Mouse (Mus musculus): ENCODE measurements around the gene Pla2g4d.

Gene Pla2g4d

DNA sequence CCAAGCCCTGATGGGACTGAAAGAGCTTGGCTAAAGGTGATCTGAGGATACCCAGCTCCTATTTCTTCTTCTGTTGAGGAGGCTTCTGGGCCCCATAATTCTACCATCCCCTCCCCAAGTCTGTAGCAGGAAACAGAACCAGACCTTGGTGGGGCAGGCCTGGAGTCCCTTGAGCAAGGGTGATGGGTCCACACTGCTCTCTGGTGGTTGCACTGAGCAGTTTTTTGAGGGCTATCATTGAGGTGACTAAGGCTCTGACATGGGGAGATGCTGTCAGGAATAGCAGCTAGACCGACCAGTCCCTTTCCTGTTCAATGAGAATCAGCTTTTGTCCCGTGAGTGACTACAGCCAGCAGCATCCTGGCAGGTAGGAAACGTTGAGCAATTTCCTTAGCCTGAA is 7.8 kb downstream of the Pla2g4d start:
- no peak for TF ChIP-seq GATA4 (IDR thresholded peaks at IDR 0.05; ENCODE audit: insufficient replicate concordance, low read length)

GRCm38 (mm10) chr2:120279961-120280360 is 9.0 kb downstream of the Pla2g4d start:
- no peak for TF ChIP-seq GATA4 (IDR thresholded peaks at IDR 0.05; ENCODE audit: insufficient replicate concordance, low read length)

DNA sequence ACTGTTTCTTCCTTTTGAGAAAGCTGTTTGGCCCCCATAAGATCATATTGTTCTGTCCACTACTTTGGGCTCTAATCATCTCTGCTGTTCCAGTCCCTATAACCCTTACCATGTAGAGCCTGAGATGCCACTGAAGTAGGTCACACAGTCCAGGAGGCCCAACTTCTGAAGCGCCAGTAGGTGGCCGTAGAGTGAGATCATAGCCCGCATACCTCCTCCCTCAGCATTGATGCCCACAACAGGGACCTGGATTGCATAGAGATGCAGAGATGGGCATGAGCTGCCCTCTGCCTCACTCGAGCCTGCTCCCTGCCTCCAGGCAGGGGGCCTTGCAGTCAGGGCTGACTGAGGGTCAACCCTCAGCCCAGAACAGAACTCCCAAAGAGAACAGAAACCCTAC is 12.0 kb downstream of the Pla2g4d start:
- no peak for TF ChIP-seq GATA4 (IDR thresholded peaks at IDR 0.05; ENCODE audit: insufficient replicate concordance, low read length)

DNA sequence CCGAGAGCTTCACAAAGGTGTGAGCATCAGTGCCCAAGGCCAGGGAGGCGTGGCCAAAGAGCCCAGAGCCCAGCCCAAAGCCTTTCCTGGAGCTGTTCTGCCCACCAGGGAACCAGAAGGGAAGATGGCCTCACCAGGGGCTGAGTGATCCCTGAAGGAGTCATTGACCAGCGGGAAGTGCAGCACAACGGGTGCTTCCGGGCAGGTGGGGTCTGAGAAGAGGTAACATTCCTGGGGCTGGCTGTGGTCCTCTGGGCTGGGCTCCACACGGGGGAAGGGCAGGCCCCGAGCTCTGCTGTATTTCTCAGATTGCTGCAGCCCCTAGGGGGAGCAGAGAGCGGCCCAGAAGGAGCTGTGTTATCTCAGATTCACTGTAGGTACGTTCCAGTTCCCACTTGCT is 20.4 kb downstream of the Pla2g4d start:
- no peak for TF ChIP-seq GATA4 (IDR thresholded peaks at IDR 0.05; ENCODE audit: insufficient replicate concordance, low read length)

- no peak for TF ChIP-seq GATA4 (IDR thresholded peaks at IDR 0.05; ENCODE audit: insufficient replicate concordance, low read length)
These were observed 23.5 kb downstream of the Pla2g4d start for GRCm38 (mm10) chr2:120265523-120265922.

DNA sequence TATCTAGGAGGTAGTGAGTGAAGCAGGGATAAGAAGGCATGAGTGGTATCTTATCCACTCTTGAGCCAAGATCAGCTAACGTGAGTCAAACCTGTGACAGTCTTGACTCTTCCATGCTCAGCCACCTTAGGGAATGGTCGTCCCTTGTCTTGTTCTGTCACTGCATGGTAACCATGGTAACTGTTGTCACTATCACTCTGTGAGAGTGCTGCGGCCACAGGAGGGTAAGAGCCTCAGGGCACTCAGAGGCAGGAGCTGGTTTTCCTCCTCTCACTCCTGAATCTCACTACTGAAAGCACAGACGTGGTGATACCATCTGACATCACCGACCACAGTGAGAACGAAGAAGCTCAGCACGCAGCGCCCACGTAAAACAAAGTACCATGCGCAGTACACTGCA is 24.1 kb downstream of the Pla2g4d start:
- TF ChIP-seq GATA4 (IDR thresholded peaks at IDR 0.05; ENCODE audit: insufficient replicate concordance, low read length), result no peak

DNA sequence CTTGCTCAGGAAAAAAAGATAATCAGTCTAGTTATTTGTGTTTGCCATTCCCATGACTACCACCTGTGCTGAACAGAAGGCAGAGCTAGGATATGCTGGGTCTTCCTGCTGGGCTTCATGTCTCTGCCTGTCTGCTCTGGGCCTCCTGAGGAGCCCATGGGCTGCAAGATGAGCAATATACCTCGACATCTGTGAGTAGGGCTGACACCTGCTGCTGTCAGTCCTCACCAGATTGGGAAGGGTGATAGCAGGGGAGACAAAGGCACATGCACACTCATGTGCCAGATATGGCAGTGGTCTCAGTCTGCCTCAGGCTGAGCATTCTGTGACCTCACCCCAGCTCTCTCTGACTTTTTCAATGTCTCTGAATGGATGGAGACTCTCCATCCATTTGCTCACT is 26.1 kb downstream of the Pla2g4d start:
- no peak for TF ChIP-seq GATA4 (IDR thresholded peaks at IDR 0.05; ENCODE audit: insufficient replicate concordance, low read length)

- TF ChIP-seq GATA4 (IDR thresholded peaks at IDR 0.05; ENCODE audit: insufficient replicate concordance, low read length), result no peak
These were observed 27.7 kb downstream of the Pla2g4d start for GRCm38 (mm10) chr2:120261346-120261745.

GRCm38 (mm10) chr2:120256259-120256658 is 32.7 kb downstream of the Pla2g4d start:
- no peak for TF ChIP-seq GATA4 (IDR thresholded peaks at IDR 0.05; ENCODE audit: insufficient replicate concordance, low read length)

GRCm38 (mm10) chr2:120252644-120253043 is 36.4 kb downstream of the Pla2g4d start:
- no peak for TF ChIP-seq GATA4 (IDR thresholded peaks at IDR 0.05; ENCODE audit: insufficient replicate concordance, low read length)

GRCm38 (mm10) chr2:120245421-120246016 is 43.5 kb downstream of the Pla2g4d start:
- no peak for TF ChIP-seq GATA4 (IDR thresholded peaks at IDR 0.05; ENCODE audit: insufficient replicate concordance, low read length)

GRCm38 (mm10) chr2:120244679-120245420 is 44.1 kb downstream of the Pla2g4d start, which contains the start of gene Pla2g4e:
Gene Pla2g4e (minus strand): TSS chr2:120245335.
- TF ChIP-seq GATA4 (IDR thresholded peaks at IDR 0.05; ENCODE audit: insufficient replicate concordance, low read length), result no peak

GRCm38 (mm10) chr2:120243995-120244394 is 45.0 kb downstream of the Pla2g4d start:
- no peak for TF ChIP-seq GATA4 (IDR thresholded peaks at IDR 0.05; ENCODE audit: insufficient replicate concordance, low read length)

DNA sequence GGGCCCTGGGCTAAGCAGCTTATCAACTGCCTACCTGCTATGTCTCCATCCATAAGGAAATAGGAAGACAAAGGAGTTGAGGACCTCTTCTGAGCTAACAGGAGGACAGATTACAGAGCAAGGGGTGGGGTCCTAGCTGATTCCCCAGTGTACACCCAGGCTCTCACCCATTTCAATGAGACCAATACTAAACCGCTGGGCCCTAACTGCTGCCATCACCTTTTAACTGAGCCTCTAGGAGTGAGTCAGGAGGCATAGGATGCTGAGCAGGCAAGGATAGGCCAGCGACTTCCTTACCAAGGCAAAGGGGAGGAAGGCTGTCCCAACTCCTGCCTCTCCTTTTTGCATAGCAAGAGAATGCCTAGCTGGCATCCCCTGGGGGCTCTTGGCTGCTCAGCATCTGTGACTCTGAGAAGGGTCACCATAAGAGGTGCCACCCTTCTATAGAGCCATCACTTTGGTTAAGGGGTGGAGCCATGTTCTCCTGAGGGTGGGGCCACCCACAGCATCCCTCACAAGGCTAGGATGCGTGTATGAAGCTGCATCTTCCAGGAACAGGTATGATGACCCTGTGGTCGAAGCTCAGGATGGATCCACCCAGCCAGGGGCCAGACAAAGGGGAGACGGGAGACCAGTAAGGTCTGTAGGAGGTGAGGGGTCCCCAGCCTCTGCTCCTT is 46.1 kb downstream of the Pla2g4d start:
- no peak for TF ChIP-seq GATA4 (IDR thresholded peaks at IDR 0.05; ENCODE audit: insufficient replicate concordance, low read length)

GRCm38 (mm10) chr2:120237784-120238183 is 51.2 kb downstream of the Pla2g4d start:
- no peak for TF ChIP-seq GATA4 (IDR thresholded peaks at IDR 0.05; ENCODE audit: insufficient replicate concordance, low read length)

Data from liver, adult (tissue).